27 mouse cellular contexts compared by ENCODE assay signal in the genomic region with DNA sequence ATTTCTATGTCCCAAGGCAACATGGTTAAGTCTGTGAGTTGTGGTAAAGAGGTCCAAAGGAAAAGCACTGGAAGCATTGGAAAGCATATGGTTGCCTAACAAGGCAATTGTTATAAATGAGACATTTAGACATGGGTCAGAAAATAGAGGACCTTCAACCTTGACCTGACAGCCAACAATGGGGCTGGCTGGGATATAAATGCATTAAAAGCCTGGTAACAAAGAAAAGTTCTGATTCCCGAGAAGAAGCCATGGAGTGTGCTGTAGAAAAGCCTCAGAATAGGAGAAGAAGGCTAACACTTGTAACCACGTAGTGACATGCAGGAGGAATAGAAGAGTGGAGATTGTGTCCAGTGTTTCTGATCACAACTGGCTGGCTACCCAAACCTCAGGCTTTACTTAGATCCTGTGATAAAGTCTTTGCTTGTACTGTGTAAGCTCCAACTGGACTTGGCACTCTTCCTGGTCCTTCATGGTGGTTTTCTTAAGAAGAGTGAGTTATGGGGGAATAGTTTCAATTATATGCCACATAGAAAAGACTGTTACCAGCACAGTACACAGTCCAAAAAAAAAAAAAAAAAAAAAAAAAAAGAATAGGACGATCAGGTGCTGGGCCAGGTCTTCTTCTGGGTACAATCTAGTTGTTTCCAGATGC.
A peak's percentile ranks its signal among the peaks of the same experiment; 100 is the strongest.
DNase-seq lines count a peak whose midpoint lies in the region; ATAC-seq lines count a peak whose summit lies in the region.
"Had no signal": no experiment of that assay in that cellular context is flagged by ENCODE, and none has a peak within 500 bp of the region (broad histone marks: within the 10 kb centered on the region; RNA-seq: fewer than 3 reads in every experiment).

No protein-coding gene starts in this region.

- no peak overlapping the region for H3K4me3 ChIP-seq in hindbrain, embryonic 11.5 days (ENCODE audit: low read depth, low read length)
- H3K4me3 ChIP-seq in hindbrain, embryonic 13.5 days, result no peak overlapping the region
- H3K4me3 ChIP-seq in limb, embryonic 15.5 days, result no peak overlapping the region
- H3K4me3 ChIP-seq: forebrain, embryonic 13.5 days; heart, embryonic 15.5 days; liver, embryonic 15.5 days; lung, embryonic 15.5 days; megakaryocyte, embryonic 14.5 days; midbrain, embryonic 15.5 days; myocyte; neural tube, embryonic 13.5 days had no signal

- no peaks in the 10 kb centered on the region for H3K9me3 ChIP-seq in hindbrain, embryonic 11.5 days (ENCODE audit: control insufficient read depth, low read length)
- no peaks in the 10 kb centered on the region for H3K9me3 ChIP-seq in hindbrain, embryonic 13.5 days
- H3K9me3 ChIP-seq in limb, embryonic 15.5 days, result no peaks in the 10 kb centered on the region
- H3K9me3 ChIP-seq: forebrain, embryonic 13.5 days; heart, embryonic 15.5 days; liver, embryonic 15.5 days; lung, embryonic 15.5 days; megakaryocyte, embryonic 14.5 days; midbrain, embryonic 15.5 days; neural tube, embryonic 13.5 days had no signal

- peak; percentile 16 for DNase-seq in hindbrain, embryonic 11.5 days (ENCODE audit: low spot score)
- peak; percentile 9 to 37 for DNase-seq in kidney, postnatal 25 days
- no peak for DNase-seq in kidney, adult 11 months
- DNase-seq in NIH3T3 (ENCODE audit: low read depth), result peak; percentile 83
- DNase-seq in right cerebral cortex, postnatal 25 days, result no peak
- DNase-seq in gastrocnemius, adult 8-10 months (ENCODE audit: low spot score in 2 of 2), result no peak
- DNase-seq: adrenal gland, postnatal 10 days; cerebellum, adult 18-20 months; cerebellum, postnatal 14 days; heart, postnatal 36 days; liver; lung, postnatal 36 days; right cerebral cortex, adult 18-20 months; thymus, adult 18-20 months; thymus, postnatal 4 days had no signal

- no peaks in the 10 kb centered on the region for H3K27me3 ChIP-seq in hindbrain, embryonic 11.5 days (ENCODE audit: control insufficient read depth, insufficient read depth, low read length)
- peaks cover 6% of the 10 kb centered on the region; the same call in 1 of the 2 replicates for H3K27me3 ChIP-seq in hindbrain, embryonic 13.5 days
- H3K27me3 ChIP-seq in limb, embryonic 15.5 days, result no peaks in the 10 kb centered on the region
- H3K27me3 ChIP-seq: forebrain, embryonic 13.5 days; heart, embryonic 15.5 days; liver, embryonic 15.5 days; lung, embryonic 15.5 days; megakaryocyte, embryonic 14.5 days; midbrain, embryonic 15.5 days; neural tube, embryonic 13.5 days had no signal

- no peak overlapping the region for H3K27ac ChIP-seq in hindbrain, embryonic 11.5 days (ENCODE audit: low read depth, low read length)
- no peak overlapping the region for H3K27ac ChIP-seq in hindbrain, embryonic 13.5 days
- peak overlapping the region; percentile 52; the same call in 1 of the 2 replicates for H3K27ac ChIP-seq in limb, embryonic 15.5 days
- H3K27ac ChIP-seq: forebrain, embryonic 13.5 days; heart, embryonic 15.5 days; hindbrain, postnatal 0 days; liver, embryonic 15.5 days; lung, embryonic 15.5 days; midbrain, embryonic 15.5 days; neural tube, embryonic 13.5 days had no signal

- ATAC-seq in hindbrain, embryonic 11.5 days (ENCODE audit: low FRiP score), result no peak
- ATAC-seq in hindbrain, embryonic 13.5 days (ENCODE audit: low FRiP score), result no peak
- no peak for ATAC-seq in limb, embryonic 15.5 days (ENCODE audit: insufficient number of reproducible peaks, low FRiP score, low TSS enrichment, low read depth)
- ATAC-seq: forebrain, embryonic 13.5 days; hindbrain, postnatal 0 days; intestine, postnatal 0 days; midbrain, embryonic 15.5 days had no signal

- H3K4me1 ChIP-seq in hindbrain, embryonic 11.5 days (replicated peaks; ENCODE audit: control insufficient read depth, insufficient read depth, low read length), result no peaks in the 10 kb centered on the region
- no peaks in the 10 kb centered on the region for H3K4me1 ChIP-seq in hindbrain, embryonic 13.5 days (replicated peaks)
- peaks cover 5% of the 10 kb centered on the region; the same call in 1 of the 2 replicates for H3K4me1 ChIP-seq in limb, embryonic 15.5 days
- H3K4me1 ChIP-seq: forebrain, embryonic 13.5 days; liver, embryonic 15.5 days; midbrain, embryonic 15.5 days; neural tube, embryonic 13.5 days had no signal

- 59% methylated on average over 3 of the region's 3 CpGs for WGBS in hindbrain, embryonic 11.5 days
- WGBS in hindbrain, embryonic 13.5 days, result 40% methylated on average over 3 of the region's 3 CpGs
- WGBS in limb, embryonic 15.5 days, result 69% methylated on average over 3 of the region's 3 CpGs

- H3K9ac ChIP-seq in hindbrain, embryonic 11.5 days (ENCODE audit: low read depth, low read length), result no peak overlapping the region
- H3K9ac ChIP-seq in hindbrain, embryonic 13.5 days, result no peak overlapping the region
- no peak overlapping the region for H3K9ac ChIP-seq in limb, embryonic 15.5 days
- H3K9ac ChIP-seq: forebrain, embryonic 13.5 days; heart, embryonic 15.5 days; liver, embryonic 15.5 days; lung, embryonic 15.5 days; midbrain, embryonic 15.5 days; neural tube, embryonic 13.5 days had no signal

- H3K4me2 ChIP-seq in hindbrain, embryonic 11.5 days (replicated peaks; ENCODE audit: low read depth, low read length), result no peak overlapping the region
- no peak overlapping the region for H3K4me2 ChIP-seq in hindbrain, embryonic 13.5 days
- H3K4me2 ChIP-seq in limb, embryonic 15.5 days, result no peak overlapping the region
- H3K4me2 ChIP-seq: forebrain, embryonic 13.5 days; heart, embryonic 15.5 days; liver, embryonic 15.5 days; lung, embryonic 15.5 days; midbrain, embryonic 15.5 days; neural tube, embryonic 13.5 days had no signal

- H3K36me3 ChIP-seq in hindbrain, embryonic 11.5 days (ENCODE audit: control insufficient read depth, insufficient read depth, low read length), result no peaks in the 10 kb centered on the region
- H3K36me3 ChIP-seq in hindbrain, embryonic 13.5 days, result no peaks in the 10 kb centered on the region
- H3K36me3 ChIP-seq in limb, embryonic 15.5 days, result peaks cover 8% of the 10 kb centered on the region; the same call in 1 of the 2 replicates
- H3K36me3 ChIP-seq: heart, embryonic 15.5 days; liver, embryonic 15.5 days; lung, embryonic 15.5 days; midbrain, embryonic 15.5 days; neural tube, embryonic 13.5 days had no signal

Comparison
In these comparisons a context has a peak if more than half of its experiments do, and no peak if none do; other contexts are left out.
1. DNase-seq: peak in hindbrain, embryonic 11.5 days (single experiment), kidney, postnatal 25 days (2 of 2) and NIH3T3 (single experiment); none in kidney, adult 11 months (single experiment), right cerebral cortex, postnatal 25 days (single experiment) and gastrocnemius, adult 8-10 months (0 of 2).